Comparison of ENCODE assay signal across 17 mouse cellular contexts in the genomic region with DNA sequence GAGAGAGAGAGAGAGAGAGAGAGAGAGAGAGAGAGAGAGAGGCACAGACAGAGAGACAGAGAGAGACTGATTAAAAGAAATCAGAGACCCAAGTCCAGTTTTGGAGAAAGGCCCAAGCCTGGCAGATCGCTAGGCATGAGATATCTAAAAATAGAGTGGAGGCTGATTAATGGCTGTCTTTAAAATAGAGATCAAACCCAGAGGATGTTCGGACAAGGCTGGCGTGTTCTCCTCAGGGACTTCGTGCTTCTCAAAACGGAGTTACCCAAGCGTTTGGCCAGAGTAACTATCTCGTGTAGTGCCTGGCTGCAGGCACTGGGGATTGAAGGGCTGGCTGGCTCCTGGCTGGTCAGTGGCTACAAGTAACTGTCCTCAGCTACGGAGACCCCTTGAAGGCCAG.
DNase-seq lines count a peak whose midpoint lies in the region; ATAC-seq lines count a peak whose summit lies in the region.
"Had no signal": no experiment of that assay in that cellular context is flagged by ENCODE, and none has a peak within 500 bp of the region (broad histone marks: within the 10 kb centered on the region; RNA-seq: fewer than 3 reads in every experiment).

No protein-coding gene starts in this region.

- 0 out of 2 replicates have a peak overlapping the region, but pooled peaks have one; percentile 2 for H3K27ac ChIP-seq in heart, embryonic 13.5 days (replicated peaks)
- no peak overlapping the region for H3K27ac ChIP-seq in embryonic facial prominence, embryonic 10.5 days (replicated peaks)
- H3K27ac ChIP-seq in limb, embryonic 10.5 days, result no peak overlapping the region
- H3K27ac ChIP-seq: forebrain, embryonic 15.5 days; intestine, embryonic 15.5 days; kidney, postnatal 0 days; liver, embryonic 13.5 days; macrophage; stomach, embryonic 15.5 days had no signal

- 28% methylated on average over 8 of the region's 8 CpGs for WGBS in heart, embryonic 13.5 days
- WGBS in embryonic facial prominence, embryonic 10.5 days, result 83% methylated on average over 8 of the region's 8 CpGs
- WGBS in limb, embryonic 10.5 days, result 85% methylated on average over 8 of the region's 8 CpGs

- no peak overlapping the region for H3K9ac ChIP-seq in heart, embryonic 13.5 days
- H3K9ac ChIP-seq: forebrain, embryonic 15.5 days; intestine, embryonic 15.5 days; liver, embryonic 13.5 days; stomach, embryonic 15.5 days had no signal

- peaks cover 13% of the 10 kb centered on the region for H3K4me1 ChIP-seq in heart, embryonic 13.5 days
- H3K4me1 ChIP-seq in embryonic facial prominence, embryonic 10.5 days, result peaks cover 13% of the 10 kb centered on the region; the same call in 1 of the 2 replicates
- 0 out of 2 replicates have a peak, but pooled peaks cover under 1% of the 10 kb centered on the region for H3K4me1 ChIP-seq in limb, embryonic 10.5 days
- H3K4me1 ChIP-seq: intestine, embryonic 15.5 days; liver, embryonic 13.5 days; stomach, embryonic 15.5 days had no signal

- DNase-seq in gastrocnemius, adult 18-20 months (ENCODE audit: low spot score), result peak; percentile 83
- DNase-seq in gastrocnemius, postnatal 4 days (ENCODE audit: low spot score in 2 of 2), result no peak
- peak; percentile 24 for DNase-seq in ovary, postnatal 36 days (ENCODE audit: low spot score)
- no peak for DNase-seq in ovary, postnatal 10 days (ENCODE audit: low spot score)
- no peak for DNase-seq in embryo, embryonic 10 days (ENCODE audit: low spot score)
- DNase-seq in embryonic facial prominence, embryonic 10.5 days (ENCODE audit: low spot score), result no peak
- DNase-seq in limb, embryonic 10.5 days (ENCODE audit: low spot score), result no peak
- DNase-seq: cerebellum, adult 11 months; liver, embryonic 13.5 days; midbrain, embryonic 14.5 days; thymus, postnatal 36 days had no signal

- no peak overlapping the region for H3K4me3 ChIP-seq in heart, embryonic 13.5 days
- no peak overlapping the region for H3K4me3 ChIP-seq in embryonic facial prominence, embryonic 10.5 days
- no peak overlapping the region for H3K4me3 ChIP-seq in limb, embryonic 10.5 days
- H3K4me3 ChIP-seq: forebrain, embryonic 15.5 days; intestine, embryonic 15.5 days; liver, embryonic 13.5 days; stomach, embryonic 15.5 days had no signal

- no peaks in the 10 kb centered on the region for H3K36me3 ChIP-seq in heart, embryonic 13.5 days
- H3K36me3 ChIP-seq in embryonic facial prominence, embryonic 10.5 days (replicated peaks), result no peaks in the 10 kb centered on the region
- H3K36me3 ChIP-seq in limb, embryonic 10.5 days, result no peaks in the 10 kb centered on the region
- H3K36me3 ChIP-seq: forebrain, embryonic 15.5 days; intestine, embryonic 15.5 days; liver, embryonic 13.5 days; stomach, embryonic 15.5 days had no signal

- no peaks in the 10 kb centered on the region for H3K9me3 ChIP-seq in heart, embryonic 13.5 days
- H3K9me3 ChIP-seq in embryonic facial prominence, embryonic 10.5 days, result no peaks in the 10 kb centered on the region
- H3K9me3 ChIP-seq in limb, embryonic 10.5 days (replicated peaks), result no peaks in the 10 kb centered on the region
- H3K9me3 ChIP-seq: forebrain, embryonic 15.5 days; intestine, embryonic 15.5 days; liver, embryonic 13.5 days; stomach, embryonic 15.5 days had no signal

- peak overlapping the region; percentile 9; the same call in 1 of the 2 replicates for H3K4me2 ChIP-seq in heart, embryonic 13.5 days
- H3K4me2 ChIP-seq: forebrain, embryonic 15.5 days; intestine, embryonic 15.5 days; liver, embryonic 13.5 days; stomach, embryonic 15.5 days had no signal

- 0 out of 2 replicates have a peak, but pooled peaks cover 5% of the 10 kb centered on the region for H3K27me3 ChIP-seq in heart, embryonic 13.5 days (replicated peaks)
- H3K27me3 ChIP-seq in embryonic facial prominence, embryonic 10.5 days (replicated peaks; ENCODE audit: low read depth, poor library complexity, severe bottlenecking), result peaks cover 22% of the 10 kb centered on the region; the same call in 1 of the 2 replicates
- no peaks in the 10 kb centered on the region for H3K27me3 ChIP-seq in limb, embryonic 10.5 days (ENCODE audit: low read depth, poor library complexity, severe bottlenecking)
- H3K27me3 ChIP-seq: forebrain, embryonic 15.5 days; intestine, embryonic 15.5 days; liver, embryonic 13.5 days; stomach, embryonic 15.5 days had no signal

- ATAC-seq in heart, embryonic 13.5 days (ENCODE audit: extremely low read depth, insufficient number of reproducible peaks, low FRiP score, low TSS enrichment), result no peak
- ATAC-seq: forebrain, embryonic 15.5 days; intestine, embryonic 15.5 days had no signal

Comparison
In these comparisons a context has a peak if more than half of its experiments do, and no peak if none do; other contexts are left out.
1. DNase-seq: peak in gastrocnemius, adult 18-20 months (single experiment) and ovary, postnatal 36 days (single experiment); none in gastrocnemius, postnatal 4 days (0 of 2), ovary, postnatal 10 days (single experiment), embryo, embryonic 10 days (single experiment), embryonic facial prominence, embryonic 10.5 days (single experiment) and limb, embryonic 10.5 days (single experiment).